Mouse (Mus musculus) midbrain, embryonic 14.5 days (tissue): Measurements from ENCODE around the gene Ttpal. TPM values are rescaled to one million over a fixed set of nuclear protein-coding genes. Genes with fewer than 3 reads are reported as not detected.

ENCODE experiments used
- ATAC-seq: fragments of 200-750 bp; cut with Nextera tagmentation; 2 replicates; pipeline ENCODE4 v1.8.0; 2017; ENCODE audit warnings: moderate number of reproducible peaks, moderate library complexity; ENCODE audit not compliant: low FRiP score, low TSS enrichment
- DNase-seq: peaks from one replicate; pipeline ENCODE4 v3.0.0-alpha.2; 2015
- H3K27ac ChIP-seq: fragments of 300-500 bp; sonication (generic); replicated peaks from 2 replicates; pipeline ENCODE4 v1.5.1; 2014; ENCODE audit warnings: mild to moderate bottlenecking, low read depth, low read length, moderate library complexity
- H3K27me3 ChIP-seq: fragments of 300-500 bp; sonication (generic); 2 replicates; pipeline ENCODE4 v1.6.1; 2014; ENCODE audit warnings: low read length, control low read depth, mixed read lengths; ENCODE audit not compliant: control insufficient read depth, insufficient read depth
- H3K36me3 ChIP-seq: fragments of 300-500 bp; sonication (generic); 2 replicates; pipeline ENCODE4 v1.6.1; 2014; ENCODE audit warnings: low read length, control low read depth; ENCODE audit not compliant: control insufficient read depth, insufficient read depth
- H3K4me1 ChIP-seq: fragments of 300-500 bp; sonication (generic); 2 replicates; pipeline ENCODE4 v1.6.1; 2014; ENCODE audit warnings: mild to moderate bottlenecking, antibody characterized with exemption, low read length, control low read depth; ENCODE audit not compliant: control insufficient read depth, insufficient read depth
- H3K4me2 ChIP-seq: fragments of 300-500 bp; sonication (generic); 2 replicates; pipeline ENCODE4 v1.6.1; 2014; ENCODE audit warnings: mild to moderate bottlenecking, low read length, moderate library complexity
- H3K4me3 ChIP-seq: fragments of 300-500 bp; sonication (generic); replicated peaks from 2 replicates; pipeline ENCODE4 v1.5.1; 2014; ENCODE audit warnings: low read depth, low read length
- H3K9ac ChIP-seq: fragments of 300-500 bp; sonication (generic); replicated peaks from 2 replicates; pipeline ENCODE4 v1.6.1; 2014; ENCODE audit warnings: mild to moderate bottlenecking, low read length, moderate library complexity
- H3K9me3 ChIP-seq: fragments of 300-500 bp; sonication (generic); 2 replicates; pipeline ENCODE4 v1.6.1; 2016; ENCODE audit warnings: low read length, control low read depth, mixed read lengths; ENCODE audit not compliant: control insufficient read depth
- WGBS: fragments of 180-500 bp; shearing (Covaris S2); extraction: QIAGEN DNeasy Blood & Tissue Kit; methylation state at CpG from one replicate; pipeline ENCODE4 v1.1.7; 2014; 5-methylcytosine and 5-hydroxymethylcytosine counted together
- polyA plus RNA-seq: library from polyadenylated mRNA; unstranded; fragments of >200 nt; fragmentation: Nextera tagmentation; extraction: Ambion mirVana; gene quantifications from 2 replicates; pipeline ENCODE4 v1.2.1, GENCODE M21; 2014

The Ttpal gene
- 39.5 and 60.6 TPM in 2 replicates for polyA plus RNA-seq

DNA sequence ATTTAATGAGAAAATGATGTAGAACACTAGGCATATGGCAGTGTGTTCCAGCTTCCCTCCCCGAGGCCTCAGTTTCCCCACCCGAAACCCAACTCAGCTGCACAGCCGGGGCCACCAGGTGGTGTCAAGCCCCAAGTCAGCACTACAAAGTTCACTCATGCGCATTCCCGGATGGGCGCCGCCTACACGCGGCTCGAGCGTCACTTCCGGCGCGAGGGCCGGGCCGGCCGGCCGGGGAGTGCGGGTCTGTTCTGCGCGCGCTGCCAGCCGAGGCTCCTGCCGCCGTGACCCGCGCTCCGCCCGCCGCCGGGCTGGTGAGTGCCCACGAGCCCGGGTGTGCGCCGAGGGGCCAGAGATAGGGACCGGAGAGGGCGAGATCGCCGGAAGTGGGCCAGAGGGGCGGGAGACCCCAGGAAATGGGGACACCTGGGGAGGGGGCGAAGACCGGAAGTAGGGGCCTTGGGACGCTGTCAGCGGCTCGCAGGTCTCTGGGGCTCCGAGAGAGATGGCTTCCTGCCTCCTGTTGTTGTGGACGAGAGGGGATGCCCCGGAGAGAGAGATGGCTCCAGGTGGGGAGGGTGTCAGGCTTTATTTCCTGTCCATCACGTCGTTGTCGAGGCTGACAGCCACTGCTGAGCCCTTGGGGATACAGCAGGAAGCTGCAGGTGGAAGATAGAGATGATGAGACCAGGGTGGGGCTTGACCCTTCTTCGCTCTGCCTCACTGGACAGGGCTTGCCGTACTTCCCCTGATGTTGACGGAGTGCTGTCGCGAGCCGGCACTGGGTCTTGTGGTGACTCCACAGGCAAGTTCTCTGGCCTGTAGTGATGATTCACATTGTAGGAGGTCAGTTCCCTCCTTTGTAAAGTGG lies at the start of gene Ttpal:
Gene Ttpal (plus strand): TSS at position 214 of the 871 bp plus-strand sequence.
- peak within 1 kb of the TSS; percentile 96 for H3K27ac ChIP-seq
- peak; percentile 97 for DNase-seq
- H3K9me3 ChIP-seq: no peaks in the 10 kb centered on the region
- ATAC-seq: peak; percentile 94
- H3K27me3 ChIP-seq: no peaks in the 10 kb centered on the region
- peak within 1 kb of the TSS; percentile 85 for H3K4me3 ChIP-seq
- peaks cover 9% of the 10 kb centered on the region for H3K4me1 ChIP-seq
- peak within 1 kb of the TSS; percentile 92 for H3K4me2 ChIP-seq
- 1% methylated on average over 57 of the region's 57 CpGs for WGBS
- H3K9ac ChIP-seq: peak within 1 kb of the TSS; percentile 90
- peaks cover 4% of the 10 kb centered on the region for H3K36me3 ChIP-seq

DNA sequence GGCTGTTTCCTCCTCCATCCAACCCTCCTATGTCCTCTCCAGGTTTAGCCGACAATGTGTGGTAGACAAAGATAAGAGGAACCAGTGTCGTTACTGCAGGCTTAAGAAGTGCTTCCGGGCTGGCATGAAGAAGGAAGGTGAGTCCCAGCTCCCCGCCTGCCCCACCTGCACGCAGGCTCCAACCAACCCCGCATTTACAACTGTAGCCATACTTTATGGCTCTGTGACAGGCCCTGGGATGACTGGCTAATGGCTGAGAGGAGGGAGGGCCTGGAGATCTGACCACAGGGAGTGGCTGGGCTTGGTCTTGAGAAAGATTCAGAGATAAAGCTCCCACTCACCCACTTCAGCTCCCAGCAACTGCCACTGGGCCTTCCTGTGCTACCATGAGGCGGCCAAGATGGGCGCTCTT lies 49.6 kb upstream of the Ttpal start:
- H3K4me1 ChIP-seq: no peaks in the 10 kb centered on the region
- WGBS: 87% methylated on average over 8 of the region's 8 CpGs
- H3K9me3 ChIP-seq: no peaks in the 10 kb centered on the region
- no peak for DNase-seq
- no peak overlapping the region for H3K4me3 ChIP-seq
- H3K4me2 ChIP-seq: no peak overlapping the region
- no peaks in the 10 kb centered on the region for H3K27me3 ChIP-seq
- no peak overlapping the region for H3K9ac ChIP-seq
- no peak overlapping the region for H3K27ac ChIP-seq
- no peak for ATAC-seq
- no peaks in the 10 kb centered on the region for H3K36me3 ChIP-seq

GRCm38 (mm10) chr2:163554425-163554982 lies 47.6 kb upstream of the Ttpal start:
- Histone ChIP-seq H3K4me2 (no peak overlapping the region), H3K36me3 (no peaks in the 10 kb centered on the region), H3K9me3 (no peaks in the 10 kb centered on the region), H3K27ac (no peak overlapping the region), H3K4me3 (no peak overlapping the region), H3K9ac (no peak overlapping the region), H3K4me1 (no peaks in the 10 kb centered on the region), H3K27me3 (no peaks in the 10 kb centered on the region)
- WGBS: 77% methylated on average over 4 of the region's 4 CpGs
- no peak for DNase-seq
- ATAC-seq: no peak

DNA sequence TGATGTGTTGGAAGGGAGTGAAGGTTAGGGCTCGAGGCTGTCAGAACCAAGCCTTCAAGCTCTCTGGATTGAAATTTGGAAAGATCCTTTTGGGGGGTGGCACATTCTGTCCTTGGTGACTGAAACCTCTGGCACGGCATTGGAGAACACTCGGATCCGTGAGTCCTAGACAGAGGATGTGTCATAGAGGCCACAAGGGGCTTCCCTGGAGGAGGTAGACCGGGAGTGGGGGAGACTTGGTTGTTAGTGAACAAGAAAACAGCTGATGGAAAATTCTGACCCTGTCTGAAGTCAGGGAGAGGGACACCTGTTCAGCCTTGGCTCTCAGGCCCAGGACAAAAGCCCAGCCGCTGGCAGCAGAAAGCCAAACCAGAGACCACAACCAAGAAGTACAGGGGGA lies 47.1 kb upstream of the Ttpal start:
- H3K4me2 ChIP-seq: no peak overlapping the region
- H3K27ac ChIP-seq: no peak overlapping the region
- H3K4me1 ChIP-seq: no peaks in the 10 kb centered on the region
- no peak for ATAC-seq
- H3K4me3 ChIP-seq: no peak overlapping the region
- no peaks in the 10 kb centered on the region for H3K36me3 ChIP-seq
- H3K9me3 ChIP-seq: no peaks in the 10 kb centered on the region
- DNase-seq: no peak
- 75% methylated on average over 6 of the region's 6 CpGs for WGBS
- H3K9ac ChIP-seq: no peak overlapping the region
- H3K27me3 ChIP-seq: no peaks in the 10 kb centered on the region

- no peaks in the 10 kb centered on the region for H3K27me3 ChIP-seq
- ATAC-seq: no peak
- H3K27ac ChIP-seq: no peak overlapping the region
- DNase-seq: no peak
- 79% methylated on average over 13 of the region's 13 CpGs for WGBS
- H3K9me3 ChIP-seq: no peaks in the 10 kb centered on the region
- H3K4me2 ChIP-seq: no peak overlapping the region
- no peak overlapping the region for H3K9ac ChIP-seq
- H3K4me1 ChIP-seq: no peaks in the 10 kb centered on the region
- no peaks in the 10 kb centered on the region for H3K36me3 ChIP-seq
- no peak overlapping the region for H3K4me3 ChIP-seq
Observed at GRCm38 (mm10) chr2:163555417-163555816, 46.7 kb upstream of the Ttpal start.

- Histone ChIP-seq H3K9ac (no peak overlapping the region), H3K4me1 (no peaks in the 10 kb centered on the region), H3K27ac (no peak overlapping the region), H3K9me3 (no peaks in the 10 kb centered on the region), H3K27me3 (no peaks in the 10 kb centered on the region), H3K36me3 (no peaks in the 10 kb centered on the region), H3K4me2 (no peak overlapping the region), H3K4me3 (no peak overlapping the region)
- WGBS: 77% methylated on average over 1 of the region's 1 CpGs
- ATAC-seq (no peak), DNase-seq (no peak)
Observed at GRCm38 (mm10) chr2:163558548-163558947, 43.6 kb upstream of the Ttpal start.

GRCm38 (mm10) chr2:163559236-163559635 lies 42.9 kb upstream of the Ttpal start:
- H3K4me2 ChIP-seq: no peak overlapping the region
- no peak for DNase-seq
- H3K4me1 ChIP-seq: no peaks in the 10 kb centered on the region
- no peaks in the 10 kb centered on the region for H3K27me3 ChIP-seq
- no peak for ATAC-seq
- H3K9me3 ChIP-seq: no peaks in the 10 kb centered on the region
- no peaks in the 10 kb centered on the region for H3K36me3 ChIP-seq
- no peak overlapping the region for H3K27ac ChIP-seq
- WGBS: 84% methylated on average over 5 of the region's 5 CpGs
- no peak overlapping the region for H3K9ac ChIP-seq
- no peak overlapping the region for H3K4me3 ChIP-seq

- no peak for DNase-seq
- ATAC-seq: no peak
- H3K9me3 ChIP-seq: no peaks in the 10 kb centered on the region
- no peak overlapping the region for H3K4me2 ChIP-seq
- H3K36me3 ChIP-seq: no peaks in the 10 kb centered on the region
- 79% methylated on average over 3 of the region's 3 CpGs for WGBS
- no peak overlapping the region for H3K27ac ChIP-seq
- no peak overlapping the region for H3K9ac ChIP-seq
- H3K4me1 ChIP-seq: no peaks in the 10 kb centered on the region
- no peak overlapping the region for H3K4me3 ChIP-seq
- no peaks in the 10 kb centered on the region for H3K27me3 ChIP-seq
Observed at GRCm38 (mm10) chr2:163560247-163560646, 41.9 kb upstream of the Ttpal start.
